Mouse (Mus musculus) G1E (cell line): ENCODE data around the gene Hoxd3. TPM values are rescaled to one million over a fixed set of nuclear protein-coding genes. Genes with fewer than 3 reads are reported as not detected.

ENCODE experiments used
- ATAC-seq: 2 replicates; pipeline ENCODE4 v1.8.0; 2016; ENCODE audit warnings: mild to moderate bottlenecking; ENCODE audit not compliant: insufficient number of reproducible peaks, poor library complexity, low FRiP score, severe bottlenecking; ENCODE audit errors: extremely low read depth
- DNase-seq: peaks from one replicate; pipeline ENCODE4 v3.0.0; 2012; ENCODE audit warnings: low spot score
- H3K27me3 ChIP-seq: 2 replicates; pipeline ENCODE4 v1.6.1; 2012; ENCODE audit warnings: mild to moderate bottlenecking, low read length, inconsistent platforms; ENCODE audit not compliant: insufficient read depth
- H3K36me3 ChIP-seq: replicated peaks from 2 replicates; pipeline ENCODE3; 2012; ENCODE audit warnings: mild to moderate bottlenecking, inconsistent platforms
- H3K4me1 ChIP-seq: 2 replicates; pipeline ENCODE4 v1.6.1; 2012; ENCODE audit warnings: low read depth, low read length, inconsistent platforms, mixed read lengths; ENCODE audit not compliant: insufficient read depth
- H3K4me3 ChIP-seq: 2 replicates; pipeline ENCODE4 v1.5.1; 2012; ENCODE audit warnings: low read depth, mild to moderate bottlenecking, inconsistent platforms, low read length, moderate library complexity, mixed read lengths
- H3K9me3 ChIP-seq: replicated peaks from 2 replicates; pipeline ENCODE4 v1.6.1; 2012; ENCODE audit warnings: inconsistent platforms
- CTCF ChIP-seq: IDR thresholded peaks from 2 replicates; pipeline ENCODE4 v1.5.1; 2012; ENCODE audit warnings: low read depth, low read length, inconsistent platforms, mixed read lengths
- GATA1 ChIP-seq: IDR thresholded peaks from 2 replicates; pipeline ENCODE4 v1.6.1; 2012; ENCODE audit warnings: borderline replicate concordance, low read length, inconsistent platforms, mixed read lengths
- GATA2 ChIP-seq: IDR thresholded peaks from 2 replicates; pipeline ENCODE4 v1.6.1; 2012; ENCODE audit warnings: low read depth, low read length, inconsistent platforms, borderline replicate concordance
- POLR2AphosphoS5 ChIP-seq: IDR thresholded peaks from 2 replicates; pipeline ENCODE4 v1.6.1; 2012; ENCODE audit warnings: low read depth, low read length, inconsistent platforms; ENCODE audit not compliant: insufficient replicate concordance
- TAL1 ChIP-seq: conservative IDR thresholded peaks from 2 replicates; pipeline ENCODE4 v1.6.1; 2012; ENCODE audit warnings: low read depth, low read length, inconsistent platforms, mixed read lengths
- polyA plus RNA-seq: library from polyadenylated mRNA; stranded (reverse); fragments of >175 nt; gene quantifications from 2 replicates; pipeline ENCODE4 v1.2.3, GENCODE M21; 2012
- total RNA-seq, 2 experiments: library from RNA; stranded (forward) in 1 of 2; stranded (reverse) in 1 of 2; fragments of 200-1000 nt in 1 of 2; fragments of >200 nt in 1 of 2; fragmentation: Nextera tagmentation in 1 of 2; gene quantifications; 2 replicates each; pipeline ENCODE4 v1.2.3; 2014 to 2017

Gene Hoxd3
- total and polyA plus RNA-seq, 3 experiments: 0.17 to 0.75 (median 0.22) TPM

- Histone ChIP-seq H3K4me3 (peak within 1 kb of the TSS; percentile 13; the same call in 1 of the 2 replicates), H3K9me3 (peaks cover 8% of the 10 kb centered on the region), H3K4me1 (no peaks in the 10 kb centered on the region), H3K27me3 (peaks cover 18% of the 10 kb centered on the region), H3K36me3 (no peaks in the 10 kb centered on the region)
- TF ChIP-seq GATA2 (no peak), GATA1 (no peak)
- DNase-seq: no peak
- no peak for ATAC-seq
Measured at GRCm38 (mm10) chr2:74762522-74763244, 51.0 kb downstream of the Hoxd3 start, which contains the start of gene Hoxd1. TSS of gene Hoxd1 (plus strand) at chr2:74762980.

DNA sequence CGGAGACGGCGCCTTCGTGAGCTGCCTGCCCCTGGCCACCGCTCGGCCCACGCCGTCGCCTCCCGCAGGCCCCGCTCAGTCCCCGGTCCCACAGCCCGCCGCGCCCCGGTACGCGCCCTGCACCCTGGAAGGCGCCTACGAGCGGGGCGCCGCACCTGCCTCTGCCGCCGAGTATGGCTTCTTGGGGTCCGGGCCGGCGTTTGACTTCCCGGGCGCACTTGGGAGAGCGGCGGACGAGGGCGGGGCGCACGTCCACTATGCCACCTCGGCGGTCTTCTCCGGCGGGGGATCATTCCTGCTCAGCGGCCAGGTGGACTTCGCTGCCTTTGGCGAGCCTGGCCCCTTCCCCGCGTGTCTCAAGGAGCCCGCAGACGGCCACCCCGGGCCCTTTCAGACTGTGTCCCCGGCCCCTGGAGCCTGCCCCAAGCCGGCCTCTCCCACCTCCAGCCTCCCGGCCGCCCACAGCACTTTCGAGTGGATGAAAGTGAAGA, 51.6 kb downstream of the Hoxd3 start:
- Histone ChIP-seq H3K9me3 (peaks cover 8% of the 10 kb centered on the region), H3K4me1 (no peaks in the 10 kb centered on the region), H3K27me3 (peaks cover 20% of the 10 kb centered on the region), H3K4me3 (peak overlapping the region; percentile 13; the same call in 1 of the 2 replicates), H3K36me3 (no peaks in the 10 kb centered on the region)
- ATAC-seq (no peak), DNase-seq (no peak)
- TF ChIP-seq TAL1 (no peak), GATA1 (no peak), POLR2AphosphoS5 (no peak), GATA2 (no peak), CTCF (no peak)

GRCm38 (mm10) chr2:74763976-74764375, 52.2 kb downstream of the Hoxd3 start:
- peaks cover 22% of the 10 kb centered on the region for H3K27me3 ChIP-seq
- no peaks in the 10 kb centered on the region for H3K36me3 ChIP-seq
- DNase-seq: no peak
- H3K4me3 ChIP-seq: no peak overlapping the region
- ATAC-seq: no peak
- TF ChIP-seq TAL1 (no peak), POLR2AphosphoS5 (no peak), CTCF (no peak), GATA1 (no peak), GATA2 (no peak)
- H3K9me3 ChIP-seq: peaks cover 8% of the 10 kb centered on the region
- no peaks in the 10 kb centered on the region for H3K4me1 ChIP-seq

- TF ChIP-seq CTCF (no peak), GATA2 (no peak), POLR2AphosphoS5 (no peak), GATA1 (no peak), TAL1 (no peak)
- Histone ChIP-seq H3K4me3 (no peak overlapping the region), H3K4me1 (no peaks in the 10 kb centered on the region), H3K27me3 (peaks cover 33% of the 10 kb centered on the region), H3K9me3 (no peaks in the 10 kb centered on the region), H3K36me3 (no peaks in the 10 kb centered on the region)
- no peak for ATAC-seq
- DNase-seq: no peak
Measured at GRCm38 (mm10) chr2:74774359-74774758, 62.6 kb downstream of the Hoxd3 start.

DNA sequence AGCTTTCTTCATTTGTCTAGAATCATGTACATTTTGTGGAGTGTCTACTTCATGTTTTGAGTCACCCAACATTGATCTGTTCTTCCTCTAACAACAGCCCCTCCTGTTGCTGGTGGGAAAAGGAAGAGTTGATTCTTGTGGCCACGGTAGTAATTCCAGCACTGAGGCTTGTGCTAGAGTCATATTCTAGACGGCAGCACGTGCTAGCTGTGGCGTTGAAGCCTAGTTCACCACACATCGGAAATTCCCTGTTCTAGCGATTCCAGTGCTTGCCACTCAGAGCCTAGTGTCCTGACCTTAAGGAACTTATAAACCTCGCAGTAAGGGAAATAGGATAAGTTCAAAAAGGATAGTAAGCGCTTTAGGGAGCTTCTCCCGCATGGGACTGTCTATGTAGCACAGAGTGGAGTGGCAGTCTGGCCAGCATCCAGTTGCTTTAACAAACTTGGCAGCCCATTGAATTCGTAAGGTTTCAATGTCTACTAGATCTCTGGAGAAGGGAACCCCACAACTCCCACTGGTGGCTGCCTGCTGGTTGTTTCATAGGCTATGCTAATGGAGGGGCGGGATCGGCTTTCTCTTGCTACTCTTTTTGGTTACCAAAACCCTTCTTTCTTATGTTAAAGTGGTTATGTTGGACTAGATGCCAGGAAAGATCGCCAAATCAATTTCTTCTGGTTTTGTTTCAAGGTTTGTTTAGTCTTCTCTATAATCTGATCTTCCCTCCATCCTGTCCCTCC, 66.0 kb downstream of the Hoxd3 start:
- DNase-seq (no peak), ATAC-seq (no peak)
- Histone ChIP-seq H3K36me3 (no peaks in the 10 kb centered on the region), H3K9me3 (no peaks in the 10 kb centered on the region), H3K4me1 (no peaks in the 10 kb centered on the region; the same call in 1 of the 2 replicates), H3K27me3 (peaks cover 26% of the 10 kb centered on the region), H3K4me3 (no peak overlapping the region)
- TF ChIP-seq GATA1 (no peak), CTCF (no peak), POLR2AphosphoS5 (no peak), GATA2 (no peak), TAL1 (no peak)

- Histone ChIP-seq H3K4me1 (peaks cover 8% of the 10 kb centered on the region), H3K9me3 (no peaks in the 10 kb centered on the region), H3K27me3 (peaks cover 32% of the 10 kb centered on the region), H3K36me3 (no peaks in the 10 kb centered on the region), H3K4me3 (no peak overlapping the region)
- TF ChIP-seq TAL1: no peak
- TF ChIP-seq GATA2: no peak
- no peak for TF ChIP-seq POLR2AphosphoS5
- TF ChIP-seq GATA1: no peak
- no peak for TF ChIP-seq CTCF
- DNase-seq: no peak
- ATAC-seq: no peak
Measured at GRCm38 (mm10) chr2:74781386-74781785, 69.7 kb downstream of the Hoxd3 start.
